Mouse (Mus musculus): ENCODE results near the gene E2f4.
A peak's percentile ranks its signal among the peaks of the same experiment; 100 is the strongest.

DNA sequence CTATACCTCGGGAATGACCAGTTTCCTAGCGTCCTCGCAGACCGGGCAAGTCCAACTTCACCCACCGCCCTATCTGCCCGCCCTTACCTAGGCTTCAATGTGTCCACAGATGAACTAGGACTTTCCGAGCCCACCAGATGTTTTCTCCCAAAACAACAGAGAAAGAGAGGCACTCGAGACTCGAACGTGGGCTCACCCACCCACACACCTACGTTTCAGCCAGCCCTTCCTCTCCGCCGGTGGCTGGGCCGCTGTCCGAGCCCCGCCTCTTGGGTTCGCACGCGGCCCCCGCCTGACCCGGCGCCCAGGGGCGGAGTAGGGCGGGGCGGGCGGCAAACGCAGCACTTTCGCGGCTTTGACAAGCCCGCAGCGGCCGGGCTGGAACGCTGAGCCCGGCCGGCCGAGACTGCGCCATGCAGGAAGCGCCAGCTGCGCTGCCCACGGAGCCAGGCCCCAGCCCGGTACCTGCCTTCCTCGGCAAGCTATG is 28.0 kb upstream of the E2f4 start, which contains the start of gene Hsf4:
- TF ChIP-seq POLR2A (IDR thresholded peaks at IDR 0.05; ENCODE audit: borderline replicate concordance, extremely low read depth, low read depth, low read length) = peak; percentile 62; the same call in 1 of the 2 replicates
- TF ChIP-seq CTCF (IDR thresholded peaks at IDR 0.05; ENCODE audit: insufficient read depth, low read length) = no peak
